Mouse (Mus musculus) kidney, adult 2 months (tissue): ENCODE measurements around the gene Lrrfip1.

Experiments
- CTCF ChIP-seq: fragments of 200-500 bp; conservative IDR thresholded peaks from 2 replicates; pipeline ENCODE4 v1.5.1; 2011; ENCODE audit warnings: low read depth, mild to moderate bottlenecking, control low read depth, low read length, moderate library complexity, mixed read lengths; ENCODE audit not compliant: insufficient read depth, insufficient read length
- POLR2A ChIP-seq: fragments of 200-500 bp; IDR thresholded peaks from one replicate; pipeline ENCODE4 v1.6.1; 2011; ENCODE audit warnings: low read depth, low read length, control low read depth

- TF ChIP-seq CTCF (no peak), POLR2A (no peak)
These were observed 61.5 kb downstream of the Lrrfip1 start for GRCm38 (mm10) chr1:91059792-91060604.
